Mouse (Mus musculus): ENCODE measurements at regions not wholly inside any gene's neighbourhood (a gene's known extent, or its start where the extent isn't known, plus 50 kb on each side); places are given as distances from the start of the nearest gene placed in this dataset.

DNA sequence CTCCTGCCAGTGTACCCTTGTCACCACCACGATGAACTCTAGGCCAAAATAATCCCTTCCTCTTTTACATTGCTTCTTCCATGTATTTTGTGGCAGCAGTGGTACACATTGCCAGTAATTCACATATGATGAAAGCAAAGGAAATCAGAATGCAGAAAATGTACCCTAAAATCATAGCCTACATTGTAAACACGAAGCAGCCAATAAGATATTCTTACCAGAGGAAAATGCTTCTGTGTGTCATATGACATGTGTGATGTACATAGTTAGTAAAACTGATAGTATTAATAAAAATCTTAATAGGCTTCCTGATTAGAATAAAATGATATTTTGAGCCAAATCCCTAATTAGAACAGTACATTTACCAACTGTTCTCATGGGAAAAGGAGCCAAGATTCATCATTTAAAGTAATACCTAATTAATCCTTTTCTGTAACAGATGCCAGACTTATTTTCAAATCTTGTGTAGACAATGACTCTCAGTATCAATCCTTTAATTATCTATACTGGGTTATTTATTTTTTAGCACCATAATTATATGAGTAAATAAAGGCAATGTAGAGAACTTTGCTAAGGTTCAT, 88.3 kb upstream of the Prmt6 start:
- no peak for TF ChIP-seq CTCF (IDR thresholded peaks at IDR 0.05; ENCODE audit: borderline replicate concordance, insufficient read depth, low read depth, low read length)
- no peak for TF ChIP-seq POLR2A (IDR thresholded peaks at IDR 0.05; ENCODE audit: borderline replicate concordance, insufficient read depth, low read length)

Data from cerebellum, adult 2 months (tissue).